Mouse (Mus musculus) ES-Bruce4 (cell line): ENCODE data around the gene Borcs8. TPM values are rescaled to one million over a fixed set of nuclear protein-coding genes. Genes with fewer than 3 reads are reported as not detected.

Experiments
- H3K27ac ChIP-seq: 2 replicates; pipeline ENCODE4 v1.5.1; 2012; ENCODE audit warnings: low read length, inconsistent platforms; ENCODE audit not compliant: insufficient read depth
- H3K27me3 ChIP-seq: 2 replicates; pipeline ENCODE4 v1.6.1; 2012; ENCODE audit warnings: mild to moderate bottlenecking, low read length, inconsistent platforms; ENCODE audit not compliant: control insufficient read depth, poor library complexity, insufficient read depth, severe bottlenecking
- H3K36me3 ChIP-seq: 2 replicates; pipeline ENCODE4 v1.6.1; 2012; ENCODE audit warnings: inconsistent platforms, mild to moderate bottlenecking, low read length, moderate library complexity; ENCODE audit not compliant: control insufficient read depth, poor library complexity, insufficient read depth, severe bottlenecking
- H3K4me1 ChIP-seq: one replicate; pipeline ENCODE4 v1.8.1; 2011; ENCODE audit warnings: low read length; ENCODE audit not compliant: control insufficient read depth, insufficient read depth
- H3K4me3 ChIP-seq: 2 replicates; pipeline ENCODE4 v1.5.1; 2011; ENCODE audit warnings: low read depth, mild to moderate bottlenecking, low read length
- H3K9ac ChIP-seq: 2 replicates; pipeline ENCODE4 v1.6.1; 2012; ENCODE audit warnings: low read depth, mild to moderate bottlenecking, inconsistent platforms; ENCODE audit not compliant: poor library complexity, severe bottlenecking
- H3K9me3 ChIP-seq: replicated peaks from 2 replicates; pipeline ENCODE4 v1.6.1; 2012; ENCODE audit warnings: mild to moderate bottlenecking, low read length, inconsistent platforms; ENCODE audit not compliant: control insufficient read depth, poor library complexity, insufficient read depth, severe bottlenecking
- CTCF ChIP-seq: IDR thresholded peaks from one replicate; pipeline ENCODE4 v1.8.1; 2011; ENCODE audit warnings: low read depth, low read length
- EP300 ChIP-seq: IDR thresholded peaks from 2 replicates; pipeline ENCODE4 v1.6.1; 2011; ENCODE audit warnings: low read depth, low read length; ENCODE audit not compliant: insufficient read depth
- POLR2A ChIP-seq: IDR thresholded peaks from one replicate; pipeline ENCODE4 v1.8.1; 2011; ENCODE audit warnings: low read length; ENCODE audit not compliant: insufficient read depth
- polyA plus RNA-seq: library from polyadenylated mRNA; stranded (reverse); fragments of >200 nt; gene quantifications from 2 replicates; pipeline ENCODE4 v1.2.4, GENCODE M21; 2011; ENCODE audit warnings: low read depth; ENCODE audit not compliant: missing spikeins, insufficient read depth, insufficient read length

The Borcs8 gene
- 24.1 and 28.3 TPM in 2 replicates for polyA plus RNA-seq

DNA sequence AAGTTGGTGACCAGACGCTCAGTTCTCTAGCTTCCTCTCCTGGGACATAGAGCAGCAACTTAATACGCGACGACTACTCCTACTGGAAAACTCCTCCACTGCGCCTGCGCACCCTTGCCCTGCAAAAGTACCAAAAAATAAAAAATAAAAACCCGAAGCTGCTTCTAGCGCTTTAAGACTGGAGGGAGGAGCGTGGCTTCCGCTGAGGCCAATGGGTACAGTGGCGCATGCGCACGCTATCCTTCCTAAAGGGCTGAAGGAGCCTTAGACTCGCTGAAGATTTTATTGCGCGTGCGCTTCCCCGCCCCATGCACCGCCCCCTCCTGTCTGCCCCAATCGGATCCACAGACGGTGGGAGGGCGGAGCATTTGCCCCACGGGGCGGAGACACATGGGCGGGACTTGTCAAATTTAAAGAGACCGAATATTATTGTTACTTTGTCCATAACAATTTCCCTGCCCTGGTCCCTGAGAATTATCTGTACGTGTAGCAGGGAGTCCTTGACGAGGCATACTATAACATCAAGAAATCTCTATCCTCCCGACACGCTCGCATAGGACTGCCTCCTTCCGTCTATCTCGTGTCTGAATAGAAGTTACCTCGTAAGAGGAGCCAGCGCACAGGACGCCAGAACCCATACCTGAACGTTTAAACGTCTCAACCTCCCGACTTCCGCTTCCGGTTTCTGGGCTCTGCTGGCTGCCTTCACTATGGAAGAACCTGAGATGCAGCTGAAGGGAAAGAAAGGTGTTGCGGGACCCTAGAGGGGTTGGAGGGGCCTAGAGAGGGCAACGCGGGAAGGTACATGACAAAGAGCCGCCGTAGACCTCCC, at the start of gene Borcs8, which contains the start of the genes Rfxank and Mef2b:
Gene Borcs8 (plus strand): TSS at position 474 of the 832 bp plus-strand sequence.
Gene Rfxank (minus strand): TSS at position 129 of the 832 bp plus-strand sequence.
Gene Mef2b (plus strand): TSS at position 686 of the 832 bp plus-strand sequence.
- no peaks in the 10 kb centered on the region for H3K27me3 ChIP-seq
- peak within 1 kb of the TSS; percentile 93 for H3K4me3 ChIP-seq
- H3K9me3 ChIP-seq: no peaks in the 10 kb centered on the region
- H3K36me3 ChIP-seq: peaks cover 18% of the 10 kb centered on the region
- peak within 1 kb of the TSS; percentile 54 for H3K27ac ChIP-seq
- H3K9ac ChIP-seq: peak within 1 kb of the TSS; percentile 81
- TF ChIP-seq CTCF (no peak), POLR2A (peak; percentile 15), EP300 (no peak)
- peaks cover 3% of the 10 kb centered on the region for H3K4me1 ChIP-seq

DNA sequence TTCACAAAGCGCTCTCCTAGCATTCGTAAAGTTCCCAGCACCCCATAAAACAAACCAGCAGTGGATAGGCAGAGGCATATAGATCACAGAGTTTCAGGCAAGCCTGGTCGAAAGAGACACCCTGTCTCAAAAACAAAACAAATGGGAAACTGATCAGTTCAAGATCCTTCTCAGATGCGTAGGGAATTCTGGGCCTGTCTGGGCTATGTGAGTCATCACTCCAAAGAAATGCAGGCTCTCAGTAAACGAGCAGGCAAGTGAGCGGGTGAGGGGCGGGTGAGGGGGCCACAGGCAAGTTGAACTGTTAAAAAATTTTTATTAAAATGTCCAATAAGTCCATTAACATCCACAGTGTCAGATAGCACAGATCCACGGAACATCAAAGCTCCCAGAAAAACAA, 46.5 kb upstream of the Borcs8 start:
- Histone ChIP-seq H3K9ac (peak overlapping the region; percentile 28; the same call in 1 of the 2 replicates), H3K9me3 (no peaks in the 10 kb centered on the region), H3K4me1 (no peaks in the 10 kb centered on the region), H3K36me3 (no peaks in the 10 kb centered on the region), H3K27ac (peak overlapping the region; percentile 25; the same call in 1 of the 2 replicates), H3K4me3 (no peak overlapping the region), H3K27me3 (no peaks in the 10 kb centered on the region)
- TF ChIP-seq CTCF (no peak), POLR2A (no peak), EP300 (no peak)

DNA sequence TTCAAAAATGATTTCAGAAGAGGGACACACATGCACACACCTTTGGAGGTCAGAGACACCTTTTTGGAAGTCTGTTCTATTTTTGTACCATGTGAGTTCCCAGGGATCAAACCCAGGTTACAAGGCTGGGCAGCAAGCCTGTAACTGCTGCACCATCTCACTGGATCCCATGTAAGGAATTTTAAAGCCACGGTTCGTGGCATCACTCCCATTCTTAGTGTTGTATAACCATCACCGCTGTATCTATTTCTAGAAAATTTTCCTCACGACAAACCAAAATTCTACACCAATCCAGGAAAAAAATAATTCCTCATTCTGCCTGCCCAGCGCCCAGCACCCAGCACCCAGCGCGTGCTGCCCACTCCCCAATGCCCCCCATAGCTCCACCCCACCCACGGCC, 40.0 kb upstream of the Borcs8 start:
- Histone ChIP-seq H3K4me3 (no peak overlapping the region), H3K36me3 (no peaks in the 10 kb centered on the region), H3K9ac (no peak overlapping the region), H3K27ac (no peak overlapping the region), H3K4me1 (peaks cover 2% of the 10 kb centered on the region), H3K9me3 (no peaks in the 10 kb centered on the region), H3K27me3 (no peaks in the 10 kb centered on the region)
- TF ChIP-seq POLR2A: no peak
- no peak for TF ChIP-seq CTCF
- TF ChIP-seq EP300: no peak

DNA sequence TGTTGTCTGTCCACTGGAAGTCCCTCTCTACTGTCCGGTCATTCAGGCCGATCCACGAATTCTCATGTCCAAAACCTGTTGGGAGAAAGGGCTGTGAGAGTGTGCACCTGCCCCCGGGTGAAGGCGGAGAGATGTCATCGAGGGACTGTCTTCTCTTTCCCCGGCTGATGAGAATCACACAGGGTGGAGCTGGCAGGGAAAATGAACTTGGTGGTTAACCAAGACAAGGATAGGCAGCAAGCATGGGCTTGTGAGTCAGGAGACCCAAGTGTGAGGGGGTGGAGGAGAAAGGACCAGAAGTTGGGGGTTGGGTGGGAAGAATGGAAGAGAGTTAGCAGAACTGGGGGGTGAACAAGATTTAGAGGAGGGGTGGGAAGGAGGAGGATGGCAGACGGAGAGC, 39.1 kb upstream of the Borcs8 start:
- TF ChIP-seq POLR2A (no peak), EP300 (no peak), CTCF (no peak)

DNA sequence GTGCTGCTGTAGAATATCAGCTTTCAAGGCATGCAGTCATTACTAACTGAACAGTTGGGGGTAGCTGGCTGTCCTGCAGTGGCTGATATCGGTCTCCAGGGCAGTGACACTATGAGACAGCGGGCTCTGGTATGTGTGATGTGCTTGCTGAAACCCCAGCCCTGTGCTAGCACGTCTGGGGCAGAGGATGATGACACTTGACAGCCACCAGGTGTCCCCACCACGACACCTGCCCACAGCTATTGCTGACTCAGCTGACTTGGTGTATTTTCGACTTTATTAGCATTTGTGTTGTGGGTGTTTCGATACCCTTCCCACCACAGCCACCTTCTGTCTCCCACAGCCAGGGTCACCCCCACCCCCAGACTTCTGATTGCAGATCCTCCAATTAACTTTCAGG, 34.8 kb upstream of the Borcs8 start:
- no peaks in the 10 kb centered on the region for H3K36me3 ChIP-seq
- H3K9ac ChIP-seq: no peak overlapping the region
- TF ChIP-seq CTCF: peak; percentile 95
- peak; percentile 63; the same call in 1 of the 2 replicates for TF ChIP-seq EP300
- TF ChIP-seq POLR2A: no peak
- no peaks in the 10 kb centered on the region for H3K27me3 ChIP-seq
- no peak overlapping the region for H3K27ac ChIP-seq
- H3K9me3 ChIP-seq: no peaks in the 10 kb centered on the region
- no peak overlapping the region for H3K4me3 ChIP-seq
- H3K4me1 ChIP-seq: peaks cover 2% of the 10 kb centered on the region

More for the DNA sequence above, 39.1 kb upstream of the Borcs8 start:
- Histone ChIP-seq H3K4me1 (peaks cover 2% of the 10 kb centered on the region), H3K27ac (no peak overlapping the region), H3K9me3 (no peaks in the 10 kb centered on the region), H3K4me3 (no peak overlapping the region), H3K27me3 (no peaks in the 10 kb centered on the region), H3K36me3 (no peaks in the 10 kb centered on the region), H3K9ac (no peak overlapping the region)

DNA sequence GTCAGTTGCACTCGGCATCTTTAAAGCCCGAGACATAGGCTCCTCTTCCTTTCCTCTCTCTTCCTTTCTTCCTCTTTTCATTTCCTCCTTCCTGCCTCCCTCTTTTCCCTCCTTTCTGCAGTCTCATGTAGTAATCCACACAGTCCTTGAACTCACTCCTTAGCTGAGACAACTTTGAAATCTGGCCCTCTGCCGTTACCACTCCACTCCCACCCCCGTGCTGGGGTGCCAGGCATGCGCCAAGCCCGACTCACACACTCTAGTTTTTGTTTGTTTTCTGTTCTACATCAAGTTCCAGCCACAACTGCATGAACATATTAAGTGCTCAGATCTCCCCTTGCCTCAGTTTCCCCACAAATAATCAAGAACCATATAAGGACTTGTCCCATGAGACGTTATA, 34.4 kb upstream of the Borcs8 start:
- no peak overlapping the region for H3K9ac ChIP-seq
- H3K27ac ChIP-seq: no peak overlapping the region
- no peak overlapping the region for H3K4me3 ChIP-seq
- H3K4me1 ChIP-seq: peaks cover 2% of the 10 kb centered on the region
- no peak for TF ChIP-seq POLR2A
- no peak for TF ChIP-seq EP300
- no peak for TF ChIP-seq CTCF
- H3K9me3 ChIP-seq: no peaks in the 10 kb centered on the region
- no peaks in the 10 kb centered on the region for H3K27me3 ChIP-seq
- no peaks in the 10 kb centered on the region for H3K36me3 ChIP-seq
